In genomic region chr11:69372780-69373170, GRCm38 (mm10) we compare ENCODE assay signal across 8 mouse cellular contexts. TPM values are rescaled to one million over a fixed set of nuclear protein-coding genes. Genes with fewer than 3 reads are reported as not detected.
A peak's percentile ranks its signal among the peaks of the same experiment; 100 is the strongest.
DNase-seq lines count a peak whose midpoint lies in the region; ATAC-seq and TF ChIP-seq lines count a peak whose summit lies in the region.

No protein-coding gene starts in this region.

- H3K27ac ChIP-seq in kidney, adult 2 months (ENCODE audit: insufficient read depth, low read depth, low read length), result no peak overlapping the region
- H3K27ac ChIP-seq in forebrain, postnatal 0 days (ENCODE audit: low read depth, low read length), result peak overlapping the region; percentile 80; the same call in 1 of the 2 replicates
- no peak overlapping the region for H3K27ac ChIP-seq in lung, postnatal 0 days (ENCODE audit: low read length)

- H3K36me3 ChIP-seq in kidney, adult 2 months (ENCODE audit: control insufficient read depth, insufficient read depth, low read length), result no peaks in the 10 kb centered on the region
- H3K36me3 ChIP-seq in forebrain, postnatal 0 days (ENCODE audit: insufficient read depth), result 0 out of 2 replicates have a peak, but pooled peaks cover 4% of the 10 kb centered on the region
- H3K36me3 ChIP-seq in lung, postnatal 0 days (ENCODE audit: insufficient read depth, low read length), result 0 out of 2 replicates have a peak, but pooled peaks cover 5% of the 10 kb centered on the region

- H3K9me3 ChIP-seq in forebrain, postnatal 0 days (ENCODE audit: low read length), result no peaks in the 10 kb centered on the region
- H3K9me3 ChIP-seq in lung, postnatal 0 days (ENCODE audit: low read length), result no peaks in the 10 kb centered on the region

- no peaks in the 10 kb centered on the region for H3K27me3 ChIP-seq in kidney, adult 2 months (replicated peaks; ENCODE audit: control insufficient read depth, insufficient read depth, low read length)
- no peaks in the 10 kb centered on the region for H3K27me3 ChIP-seq in forebrain, postnatal 0 days (ENCODE audit: insufficient read depth, low read length)
- no peaks in the 10 kb centered on the region for H3K27me3 ChIP-seq in lung, postnatal 0 days (replicated peaks; ENCODE audit: insufficient read depth, low read length)

- peak overlapping the region; percentile 42 for H3K4me2 ChIP-seq in forebrain, postnatal 0 days (ENCODE audit: low read depth)
- H3K4me2 ChIP-seq in lung, postnatal 0 days (replicated peaks; ENCODE audit: low read depth, low read length), result no peak overlapping the region

- no peak for TF ChIP-seq CTCF in kidney, adult 2 months (conservative IDR thresholded peaks at IDR 0.05; ENCODE audit: insufficient read depth, insufficient read length, low read depth, low read length)
- peak; percentile 64 for TF ChIP-seq CTCF in forebrain, postnatal 0 days (IDR thresholded peaks at IDR 0.05; ENCODE audit: low read depth)
- TF ChIP-seq CTCF in lung, postnatal 0 days (IDR thresholded peaks at IDR 0.05), result peak; percentile 67

- H3K4me1 ChIP-seq in kidney, adult 2 months (ENCODE audit: control insufficient read depth, insufficient read depth, low read length), result peaks cover 5% of the 10 kb centered on the region; the same call in 1 of the 2 replicates
- H3K4me1 ChIP-seq in forebrain, postnatal 0 days (ENCODE audit: insufficient read depth), result peaks cover 21% of the 10 kb centered on the region
- H3K4me1 ChIP-seq in lung, postnatal 0 days (ENCODE audit: insufficient read depth, low read depth, low read length), result peaks cover 3% of the 10 kb centered on the region

- no peak overlapping the region for H3K9ac ChIP-seq in forebrain, postnatal 0 days
- no peak overlapping the region for H3K9ac ChIP-seq in lung, postnatal 0 days (replicated peaks; ENCODE audit: low read depth)

- no peak for TF ChIP-seq EP300 in lung, postnatal 0 days (IDR thresholded peaks at IDR 0.05)

- no peak for TF ChIP-seq POLR2A in kidney, adult 2 months (IDR thresholded peaks at IDR 0.05; ENCODE audit: low read depth, low read length)

- WGBS in kidney, adult 2 months, result 63% methylated on average over 3 of the region's 3 CpGs
- WGBS in forebrain, postnatal 0 days, result 62% methylated on average over 3 of the region's 3 CpGs
- 52% methylated on average over 3 of the region's 3 CpGs for WGBS in lung, postnatal 0 days

- no peak overlapping the region for H3K4me3 ChIP-seq in kidney, adult 2 months (ENCODE audit: insufficient read depth, low read depth, low read length)
- no peak overlapping the region for H3K4me3 ChIP-seq in forebrain, postnatal 0 days (ENCODE audit: low read depth, low read length)
- H3K4me3 ChIP-seq in lung, postnatal 0 days (ENCODE audit: low read depth, low read length), result no peak overlapping the region

- peak; percentile 42 for DNase-seq in kidney, postnatal 10 days
- no peak for DNase-seq in kidney, adult 2 months
- DNase-seq in T-cell, adult 2 months (ENCODE audit: low spot score), result peak; percentile 49
- DNase-seq in forebrain, postnatal 0 days, result no peak
- DNase-seq in lung, postnatal 0 days (ENCODE audit: low spot score), result no peak
- no peak for DNase-seq in gastrocnemius, postnatal 4 days (ENCODE audit: low spot score in 2 of 2)
- DNase-seq in right cerebral cortex, postnatal 36 days (ENCODE audit: low spot score in 2 of 2), result no peak
- DNase-seq in adrenal gland, postnatal 25 days, result no peak

- ATAC-seq in forebrain, postnatal 0 days, result no peak
- ATAC-seq in lung, postnatal 0 days, result no peak

RNA-seq across cellular contexts. Expression of gene Chd3, which starts 3.6 kb away (rescaled TPM):
- polyA plus RNA-seq in kidney, adult 2 months (2012; rRNA removed), result 168 and 175 TPM in 2 replicates
- 356 and 381 TPM in 2 replicates for total RNA-seq in forebrain, postnatal 0 days (2014; rRNA removed)
- polyA plus RNA-seq in forebrain, postnatal 0 days (2015; fragmentation: Nextera tagmentation; extraction: Ambion mirVana), result 55.3 and 74.7 TPM in 2 replicates
- polyA plus RNA-seq in lung, postnatal 0 days (2015; fragmentation: Nextera tagmentation; extraction: Ambion mirVana), result 29.9 and 38.4 TPM in 2 replicates
- 10 to 100 TPM; 73.0 to 80.8 TPM for total RNA-seq in gastrocnemius, postnatal 4 days (2021)
- total RNA-seq in adrenal gland, postnatal 25 days (2021), result 105 and 111 TPM in 2 replicates

RNA-seq across cellular contexts. Expression of gene Naa38, which starts 22.5 kb away (rescaled TPM):
- polyA plus RNA-seq in kidney, adult 2 months (2012; rRNA removed), result 251 and 317 TPM in 2 replicates
- total RNA-seq in forebrain, postnatal 0 days (2014; rRNA removed), result 47.7 and 59.2 TPM in 2 replicates
- polyA plus RNA-seq in forebrain, postnatal 0 days (2015; fragmentation: Nextera tagmentation; extraction: Ambion mirVana), result 125 and 141 TPM in 2 replicates
- polyA plus RNA-seq in lung, postnatal 0 days (2015; fragmentation: Nextera tagmentation; extraction: Ambion mirVana), result 126 and 142 TPM in 2 replicates
- total RNA-seq in gastrocnemius, postnatal 4 days (2021), result 10 to 100 TPM; 63.8 to 76.3 TPM
- total RNA-seq in adrenal gland, postnatal 25 days (2021), result 127 and 149 TPM in 2 replicates

RNA-seq across cellular contexts. Expression of gene Cyb5d1, which starts 22.7 kb away (rescaled TPM):
- 26.6 and 27.9 TPM in 2 replicates for polyA plus RNA-seq in kidney, adult 2 months (2012; rRNA removed)
- total RNA-seq in forebrain, postnatal 0 days (2014; rRNA removed), result 21.1 and 28.9 TPM in 2 replicates
- 17.0 and 24.2 TPM in 2 replicates for polyA plus RNA-seq in forebrain, postnatal 0 days (2015; fragmentation: Nextera tagmentation; extraction: Ambion mirVana)
- polyA plus RNA-seq in lung, postnatal 0 days (2015; fragmentation: Nextera tagmentation; extraction: Ambion mirVana), result 16.3 and 16.5 TPM in 2 replicates
- total RNA-seq in gastrocnemius, postnatal 4 days (2021), result 10 to 100 TPM; 21.1 to 26.4 TPM
- total RNA-seq in adrenal gland, postnatal 25 days (2021), result 43.5 and 51.0 TPM in 2 replicates

RNA-seq across cellular contexts. Expression of gene Tmem88, which starts 25.3 kb away (rescaled TPM):
- 25.4 and 25.8 TPM in 2 replicates for polyA plus RNA-seq in kidney, adult 2 months (2012; rRNA removed)
- total RNA-seq in forebrain, postnatal 0 days (2014; rRNA removed), result 2.0 and 2.4 TPM in 2 replicates
- 6.8 and 7.7 TPM in 2 replicates for polyA plus RNA-seq in forebrain, postnatal 0 days (2015; fragmentation: Nextera tagmentation; extraction: Ambion mirVana)
- 96.5 and 101 TPM in 2 replicates for polyA plus RNA-seq in lung, postnatal 0 days (2015; fragmentation: Nextera tagmentation; extraction: Ambion mirVana)
- total RNA-seq in gastrocnemius, postnatal 4 days (2021), result 10 to 100 TPM; 16.9 to 17.4 TPM
- total RNA-seq in adrenal gland, postnatal 25 days (2021), result 13.9 and 16.9 TPM in 2 replicates

RNA-seq across cellular contexts. Expression of gene Rnf227, which starts 32.5 kb away (rescaled TPM):
- 1.5 and 2.1 TPM in 2 replicates for polyA plus RNA-seq in kidney, adult 2 months (2012; rRNA removed)
- total RNA-seq in forebrain, postnatal 0 days (2014; rRNA removed), result 190 and 225 TPM in 2 replicates
- polyA plus RNA-seq in forebrain, postnatal 0 days (2015; fragmentation: Nextera tagmentation; extraction: Ambion mirVana), result 200 and 231 TPM in 2 replicates
- polyA plus RNA-seq in lung, postnatal 0 days (2015; fragmentation: Nextera tagmentation; extraction: Ambion mirVana), result 5.7 and 6.6 TPM in 2 replicates
- total RNA-seq in gastrocnemius, postnatal 4 days (2021), result 1 to 10 TPM; 2.8 to 3.1 TPM
- total RNA-seq in adrenal gland, postnatal 25 days (2021), result 6.8 and 7.7 TPM in 2 replicates

Comparison
In these comparisons a context has a peak if more than half of its experiments do, and no peak if none do; other contexts are left out.
1. DNase-seq: peak in kidney, postnatal 10 days (single experiment) and T-cell, adult 2 months (single experiment); none in kidney, adult 2 months (single experiment), forebrain, postnatal 0 days (single experiment), lung, postnatal 0 days (single experiment), gastrocnemius, postnatal 4 days (0 of 2), right cerebral cortex, postnatal 36 days (0 of 2) and adrenal gland, postnatal 25 days (single experiment).